Mouse (Mus musculus): ENCODE measurements around the gene Tiam2. TPM values are rescaled to one million over a fixed set of nuclear protein-coding genes. Genes with fewer than 3 reads are reported as not detected.
A peak's percentile ranks its signal among the peaks of the same experiment; 100 is the strongest.

Gene Tiam2
- total RNA-seq, 4 experiments from 2014 or later: 29.3 to 36.2 (median 33.9) TPM

DNA sequence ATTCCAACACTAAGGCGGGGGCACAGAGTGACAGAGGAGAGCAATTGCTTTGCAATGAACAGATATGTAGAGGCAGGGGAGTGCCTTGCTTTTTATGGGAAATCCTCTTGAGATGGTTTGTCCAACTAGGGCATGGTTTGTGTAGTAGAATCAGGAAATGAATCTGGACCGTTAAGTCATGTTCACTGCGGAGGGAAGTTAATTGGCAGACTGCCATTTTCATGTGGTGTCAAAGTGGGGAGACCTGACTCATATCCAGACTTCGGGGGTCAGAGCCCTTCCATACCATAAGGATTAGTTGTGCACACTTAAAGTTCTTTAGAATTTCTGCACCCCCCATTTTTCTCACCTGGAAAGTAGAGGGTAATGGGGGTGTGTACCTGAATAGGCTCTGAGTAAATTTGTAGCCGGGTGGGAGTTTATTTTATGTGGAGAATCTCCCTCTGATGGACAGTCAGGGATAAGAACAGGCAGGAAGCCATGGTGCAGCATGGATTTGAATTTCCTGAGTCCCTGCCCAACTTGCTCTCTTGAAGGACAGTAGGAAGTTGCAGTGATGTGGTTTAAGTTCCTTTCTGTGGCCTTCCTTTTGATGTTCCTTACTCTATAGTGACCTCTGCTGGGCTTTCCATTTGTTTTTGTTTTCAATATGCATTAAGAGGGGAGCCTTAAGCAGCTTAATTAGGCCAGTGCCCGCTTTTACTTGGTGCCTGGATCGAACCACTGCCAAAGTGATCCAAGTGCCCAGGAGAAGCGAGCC is 120.0 kb downstream of the Tiam2 start:
- peak in 1 of 2 experiments; percentile 14 for DNase-seq (ENCODE audit: low spot score in 2 of 2)

DNA sequence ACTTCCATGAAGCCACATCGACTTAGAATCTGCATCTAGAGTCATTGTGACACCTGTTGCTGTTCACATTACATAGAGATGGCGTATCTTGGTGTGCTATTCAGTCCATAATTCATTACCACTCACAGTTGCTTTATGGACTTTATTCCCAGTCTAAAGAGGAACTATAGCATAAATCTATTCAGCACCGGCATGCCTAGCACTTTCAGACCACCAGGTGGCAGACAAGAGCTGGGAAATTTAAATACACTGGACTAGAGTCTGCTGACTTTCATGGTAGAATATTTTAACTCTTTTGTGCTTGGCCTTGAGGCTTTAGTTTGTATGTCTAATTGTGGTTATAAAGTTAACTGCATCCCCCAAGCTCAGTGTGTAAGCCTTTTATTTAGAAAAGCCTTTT is 122.4 kb downstream of the Tiam2 start:
- peak in 1 of 2 experiments; percentile 69 for DNase-seq (ENCODE audit: low spot score in 2 of 2)

DNA sequence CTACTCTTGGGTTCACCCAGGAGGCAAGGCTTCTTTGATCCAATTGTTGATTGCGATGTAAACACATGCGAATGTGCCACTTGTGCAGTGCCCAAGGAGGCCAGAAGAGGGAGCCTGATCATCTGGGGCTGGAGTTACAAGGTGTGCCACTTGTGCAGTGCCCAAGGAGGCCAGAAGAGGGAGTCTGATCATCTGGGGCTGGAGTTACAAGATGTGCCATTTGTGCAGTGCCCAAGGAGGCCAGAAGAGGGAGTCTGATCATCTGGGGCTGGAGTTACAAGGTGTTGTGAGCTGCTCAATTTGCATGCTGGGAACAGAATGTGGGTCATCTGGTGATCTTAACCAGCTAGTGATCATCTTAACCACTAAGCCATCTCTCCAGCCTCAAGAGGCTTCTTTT is 124.7 kb downstream of the Tiam2 start:
- DNase-seq (ENCODE audit: low spot score in 2 of 2): peak in 1 of 2 experiments; percentile 45

DNA sequence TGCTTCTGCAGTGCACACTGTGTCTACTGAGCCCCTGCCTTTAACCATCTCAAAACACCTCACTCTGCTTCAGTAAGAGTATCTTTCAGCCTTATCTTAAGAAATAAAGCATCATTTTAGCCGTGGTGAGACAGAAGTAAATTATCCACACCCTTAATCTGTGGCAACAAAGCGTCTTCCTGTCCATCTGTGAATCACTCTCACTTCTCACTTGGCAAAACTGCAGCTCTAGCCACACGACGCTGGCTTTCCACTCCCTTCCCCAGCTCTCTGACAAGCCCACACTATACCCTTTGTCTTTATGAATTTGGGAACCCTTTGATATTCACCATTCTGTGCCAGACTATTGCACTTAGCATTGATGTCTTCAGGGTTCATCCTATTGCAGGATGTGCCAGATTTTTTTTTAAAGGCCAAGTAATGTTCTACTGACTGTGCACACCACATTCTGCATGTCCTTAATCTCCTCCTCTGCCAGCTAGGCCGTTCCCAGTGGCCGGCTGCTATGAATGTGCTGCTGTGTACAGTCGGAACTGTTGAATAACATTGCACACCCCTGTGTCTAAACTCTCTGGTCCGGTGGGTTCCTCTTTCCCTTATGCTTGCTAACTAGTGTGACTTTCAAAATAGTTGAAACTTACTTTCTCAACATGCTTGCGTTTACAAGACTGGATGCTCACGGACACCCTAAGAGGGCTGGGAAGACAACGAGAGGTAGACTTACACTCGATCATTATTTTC is 126.4 kb downstream of the Tiam2 start:
- no peak for DNase-seq (ENCODE audit: low spot score in 2 of 2)

DNA sequence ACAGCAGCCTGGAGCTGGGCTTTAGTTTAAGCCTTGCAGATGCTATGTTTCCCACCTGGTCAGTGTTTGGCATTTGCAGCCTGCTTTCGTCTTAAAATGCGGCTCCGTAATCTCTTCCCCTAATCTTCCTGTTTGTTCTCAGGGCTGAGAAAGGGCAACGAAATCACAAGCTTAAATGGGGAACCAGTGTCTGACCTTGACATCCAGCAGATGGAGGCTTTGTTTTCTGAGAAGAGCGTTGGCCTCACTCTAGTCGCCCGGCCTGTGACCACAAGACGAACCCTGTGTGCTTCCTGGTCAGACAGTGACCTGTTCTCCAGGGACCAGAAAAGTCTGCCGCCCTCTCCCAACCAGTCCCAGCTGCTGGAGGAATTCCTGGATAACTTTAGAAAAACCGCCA is 127.6 kb downstream of the Tiam2 start:
- no peak for DNase-seq (ENCODE audit: low spot score in 2 of 2)

DNA sequence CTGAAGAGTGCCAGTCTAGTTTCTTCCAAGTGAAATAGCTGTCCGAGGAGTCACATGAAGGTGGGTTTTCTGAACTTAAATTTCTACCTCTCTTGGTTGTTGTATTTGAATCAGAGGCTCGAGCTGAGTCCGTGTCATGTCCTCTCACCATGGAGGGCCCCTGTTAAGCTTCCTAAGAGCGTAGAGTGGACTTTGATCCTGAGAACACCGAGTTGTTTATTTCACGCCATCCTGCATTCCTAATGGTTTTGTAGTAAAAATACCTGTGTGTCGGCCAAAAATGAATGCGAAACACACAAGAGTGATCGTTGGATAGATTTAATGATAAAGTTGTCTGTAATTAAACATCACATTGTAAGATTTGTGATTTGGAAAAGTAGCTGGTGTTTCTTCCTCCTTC is 128.5 kb downstream of the Tiam2 start:
- DNase-seq (ENCODE audit: low spot score in 2 of 2): no peak

DNA sequence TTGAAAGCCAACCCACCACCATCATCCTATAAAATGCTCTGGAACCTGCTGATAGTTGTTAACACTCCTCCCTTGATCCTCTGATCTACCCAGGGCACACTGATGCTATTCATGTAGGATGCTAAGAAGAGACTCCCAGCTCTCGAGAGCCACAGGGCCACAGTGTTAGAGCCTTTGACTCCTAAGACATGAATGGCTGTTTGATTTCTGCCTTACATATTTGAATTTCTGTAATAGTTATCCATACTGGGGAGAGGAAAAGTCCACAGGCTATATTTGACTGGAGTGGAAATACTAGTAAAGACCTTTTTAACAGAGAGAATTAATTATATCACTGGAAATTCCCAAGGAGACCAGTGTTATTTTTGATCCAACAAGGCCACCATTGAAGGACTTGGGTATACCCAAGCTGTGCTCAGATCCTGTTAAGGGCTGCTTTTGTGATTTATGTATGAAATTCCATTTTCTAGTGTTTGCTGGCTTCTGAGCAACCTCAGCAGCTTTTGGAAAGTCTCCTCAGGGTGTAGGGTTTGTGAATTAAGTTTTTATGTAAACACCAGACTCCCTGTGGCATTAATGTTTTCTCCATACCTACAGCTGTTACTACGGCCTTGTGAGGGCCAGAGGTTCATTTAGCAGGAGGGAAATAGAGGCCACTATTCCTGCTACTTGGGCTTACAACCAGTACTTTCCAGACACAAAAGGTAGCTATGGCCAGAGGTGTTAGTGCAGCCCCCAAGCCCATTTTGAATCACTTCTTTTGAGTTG is 131.7 kb downstream of the Tiam2 start:
- DNase-seq (ENCODE audit: low spot score in 2 of 2): no peak

DNA sequence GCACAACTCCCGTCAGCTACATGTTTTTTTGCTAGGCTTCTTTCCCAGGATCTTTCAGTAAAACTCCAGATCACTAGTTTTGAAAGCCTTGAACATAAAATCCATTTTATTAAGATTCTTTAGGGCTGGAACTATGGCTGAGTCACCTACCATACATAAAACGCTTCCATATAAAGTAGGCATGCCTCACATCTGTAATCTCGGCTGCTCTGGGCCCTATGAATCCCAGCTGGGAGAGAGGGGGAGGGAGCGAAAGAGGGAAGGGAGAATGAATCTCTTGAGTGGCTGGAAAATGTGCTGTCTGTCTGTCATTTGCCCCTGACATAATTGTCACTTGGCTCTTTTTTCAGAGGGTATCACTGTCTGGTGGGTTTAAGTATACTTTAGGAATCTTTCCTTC is 139.5 kb downstream of the Tiam2 start:
- no peak for DNase-seq (ENCODE audit: low spot score in 2 of 2)

DNA sequence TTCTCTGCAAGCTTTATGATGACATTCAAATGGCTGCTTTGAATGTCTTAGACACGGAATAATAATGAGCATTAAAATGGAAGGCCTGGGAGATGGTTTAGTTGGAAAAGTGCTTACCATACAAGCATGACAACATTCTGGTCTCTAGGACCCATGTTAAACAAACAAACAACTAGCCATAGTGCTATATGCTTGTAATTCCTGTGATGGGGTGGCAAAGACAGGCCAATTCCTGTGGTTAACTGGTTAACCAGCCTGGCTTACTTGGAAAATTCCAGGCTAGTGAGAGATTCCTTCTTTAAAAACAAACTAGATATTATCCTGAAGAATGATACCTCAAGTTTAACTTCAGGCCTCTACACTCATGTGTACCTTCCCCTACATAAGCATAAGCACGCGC is 140.3 kb downstream of the Tiam2 start:
- no peak for DNase-seq (ENCODE audit: low spot score in 2 of 2)

DNA sequence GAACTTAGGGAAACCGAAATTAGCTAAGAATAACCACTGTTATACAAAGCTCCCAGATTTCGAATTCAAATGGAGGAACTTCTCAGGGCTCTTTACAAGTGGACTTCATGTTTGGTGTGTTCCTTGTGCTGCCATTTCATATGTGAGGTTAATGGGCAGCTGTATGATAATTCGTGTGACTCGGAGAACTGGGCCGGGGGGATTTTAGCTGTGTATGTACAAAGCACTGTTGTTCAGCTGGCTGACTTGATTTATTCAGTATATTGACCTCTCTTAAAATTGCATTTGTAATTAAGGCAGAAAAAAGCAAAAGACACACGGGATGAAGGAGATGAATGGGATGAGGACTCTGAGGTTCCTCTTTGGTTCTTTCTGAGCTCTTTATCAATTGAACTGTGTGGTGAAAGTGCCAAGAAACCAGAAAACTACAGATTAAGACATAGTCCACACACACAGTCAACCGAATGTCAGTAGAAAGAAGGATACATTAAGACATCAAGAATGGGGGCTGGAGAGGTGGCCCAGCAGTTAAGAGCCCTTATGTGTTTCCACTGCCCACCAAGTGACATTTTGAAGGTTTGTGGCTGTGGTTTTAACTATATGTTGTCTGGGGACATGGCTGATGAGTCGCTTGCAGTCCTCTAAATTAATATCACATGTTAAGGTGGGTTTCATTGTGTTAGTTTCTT is 141.4 kb downstream of the Tiam2 start:
- DNase-seq (ENCODE audit: low spot score in 2 of 2): no peak

DNA sequence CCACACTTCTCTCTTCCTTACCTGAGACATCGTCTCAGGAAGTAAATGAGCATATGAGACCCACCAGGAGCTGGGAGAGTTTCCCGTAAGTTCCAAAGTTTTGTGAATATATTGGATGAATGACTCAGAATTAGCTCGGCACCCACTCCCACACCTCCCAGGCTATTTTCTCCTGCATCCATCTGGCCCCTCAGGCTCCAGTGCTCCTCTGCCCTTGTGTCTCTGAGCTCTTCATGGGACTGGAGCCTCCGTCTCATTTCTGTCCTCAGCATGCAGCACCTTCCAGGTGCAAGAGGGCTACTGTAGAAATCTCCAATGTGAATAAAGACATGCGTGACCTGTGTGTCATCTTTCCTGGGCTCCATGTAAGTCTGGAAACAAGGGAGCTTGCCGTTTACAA is 145.6 kb downstream of the Tiam2 start:
- DNase-seq (ENCODE audit: low spot score in 2 of 2): peak; percentile 28 to 45

DNA sequence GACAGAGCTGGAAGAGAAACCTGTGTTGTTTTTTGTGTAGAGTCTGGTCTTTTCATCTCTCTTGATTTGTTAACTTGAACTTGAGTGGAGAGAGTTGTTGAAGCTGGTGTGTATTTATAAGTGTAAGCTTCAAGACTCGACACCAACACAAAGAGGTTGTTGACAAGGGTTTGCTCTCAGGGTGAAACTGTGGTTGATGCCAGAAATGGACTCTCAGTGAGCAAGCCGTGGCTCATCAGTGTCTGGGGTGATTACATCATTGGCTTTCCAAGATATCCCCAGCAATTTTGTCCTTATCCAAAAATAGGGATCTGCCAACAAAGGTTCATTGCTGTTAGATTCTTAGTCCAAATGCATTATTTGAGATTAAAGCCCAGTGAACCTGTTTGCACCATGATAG is 150.2 kb downstream of the Tiam2 start:
- DNase-seq (ENCODE audit: low spot score in 2 of 2): no peak

DNA sequence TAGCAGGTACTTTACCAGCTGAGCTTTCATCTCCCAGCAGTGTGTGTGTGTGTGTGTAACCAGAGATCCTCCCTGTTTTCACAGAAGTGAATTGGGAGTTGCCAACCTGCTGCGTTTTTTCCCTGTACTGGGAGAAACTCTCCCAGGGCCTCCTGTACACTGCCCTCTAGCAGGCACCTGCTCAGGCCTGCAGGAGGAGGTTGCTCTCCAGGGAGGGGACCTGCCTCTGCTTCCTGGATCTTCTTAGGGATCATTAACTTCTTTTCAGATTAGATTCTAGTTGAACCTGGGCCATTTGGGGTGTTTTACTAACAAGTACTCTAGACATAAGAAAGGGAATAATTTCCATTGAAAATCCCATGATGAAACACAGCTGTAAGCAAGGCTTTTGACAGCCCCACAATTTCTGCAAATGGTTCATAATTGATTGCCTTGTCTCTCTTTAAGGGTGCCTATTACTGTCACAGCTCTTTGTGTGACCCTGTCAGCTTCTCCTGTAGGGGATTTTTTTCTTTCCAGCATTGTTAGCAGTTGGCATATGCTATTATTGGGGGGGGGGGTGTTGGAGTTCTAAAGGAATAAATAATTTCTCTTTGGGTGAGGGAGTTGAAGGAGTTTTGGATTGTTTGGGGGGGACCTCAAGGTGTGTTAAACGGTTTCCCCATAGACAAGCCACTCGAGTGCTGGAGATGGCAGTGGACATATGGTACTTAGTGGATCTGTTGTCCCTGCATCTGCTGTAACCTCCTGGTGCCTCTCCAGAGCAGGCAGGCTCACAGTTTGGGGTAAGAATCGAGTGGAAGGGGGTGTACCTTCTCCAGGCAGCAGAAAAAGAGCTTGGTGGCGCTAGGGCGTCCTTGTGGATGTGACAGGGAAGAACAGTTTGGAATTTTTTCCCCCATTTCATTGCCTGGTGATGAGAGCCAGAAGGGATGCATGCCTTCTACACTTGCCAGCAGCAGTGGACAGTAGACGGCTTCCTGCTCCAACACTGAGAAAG is 155.5 kb downstream of the Tiam2 start:
- peak; percentile 37 to 42 for DNase-seq (ENCODE audit: low spot score in 2 of 2)

DNA sequence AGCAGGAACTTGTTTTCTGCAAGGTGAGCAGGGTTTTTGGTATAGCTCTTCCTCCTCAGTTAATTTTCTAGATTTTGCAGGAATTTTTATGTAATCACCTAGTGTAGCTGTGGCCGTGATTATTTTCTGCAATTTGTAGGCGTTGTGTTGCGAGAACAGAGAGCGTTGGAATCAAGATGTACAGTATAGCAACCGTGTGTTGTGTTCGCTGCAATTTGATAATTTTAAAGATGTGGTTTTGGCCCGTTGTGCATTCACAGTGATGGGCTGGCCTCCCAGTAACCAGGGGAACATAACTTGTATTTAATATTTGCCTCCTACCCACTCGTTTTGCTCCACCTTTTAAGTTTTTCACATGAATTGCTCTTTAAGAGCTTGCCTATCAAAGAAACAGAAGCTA is 156.7 kb downstream of the Tiam2 start:
- DNase-seq (ENCODE audit: low spot score in 2 of 2): peak in 1 of 2 experiments; percentile 18

DNA sequence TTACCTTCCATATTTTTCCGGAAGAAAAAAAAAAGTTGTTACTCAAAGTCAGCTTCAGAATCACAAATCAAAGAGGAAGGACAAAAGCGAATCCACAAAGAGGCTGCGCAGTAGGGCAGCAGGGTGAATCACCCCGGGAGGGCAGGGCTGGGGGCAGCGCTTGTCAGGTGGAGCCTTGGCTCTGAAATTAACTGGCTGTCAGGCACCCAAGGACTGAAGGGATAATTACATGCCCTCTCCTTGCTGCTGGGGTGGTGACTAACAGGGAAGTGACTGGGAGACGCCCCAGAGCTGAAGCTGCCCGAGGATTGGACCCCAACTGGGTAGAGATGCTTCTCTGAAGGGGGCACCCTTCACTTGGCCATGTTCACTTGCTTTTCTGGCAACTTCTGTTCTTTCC is 159.5 kb downstream of the Tiam2 start:
- DNase-seq (ENCODE audit: low spot score in 2 of 2): no peak

DNA sequence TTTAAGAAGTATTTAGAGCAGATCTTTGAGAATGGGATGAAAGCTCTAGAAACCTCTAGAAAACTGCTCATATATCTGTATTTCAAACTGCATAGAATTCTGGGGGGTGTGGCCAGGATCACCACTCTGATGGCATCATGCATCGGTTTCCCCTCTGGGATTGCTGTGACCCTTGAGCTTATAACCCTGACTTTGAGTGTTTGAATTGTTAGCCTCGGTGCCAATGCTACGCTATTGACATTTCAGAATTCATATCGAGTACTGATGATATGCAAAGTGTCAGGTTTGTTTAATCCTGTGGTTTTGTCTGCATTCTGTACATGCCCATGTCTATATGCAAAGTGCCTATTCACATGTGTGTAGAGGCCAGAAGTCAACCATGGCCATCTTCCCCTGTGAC is 160.8 kb downstream of the Tiam2 start:
- DNase-seq (ENCODE audit: low spot score in 2 of 2): no peak

DNA sequence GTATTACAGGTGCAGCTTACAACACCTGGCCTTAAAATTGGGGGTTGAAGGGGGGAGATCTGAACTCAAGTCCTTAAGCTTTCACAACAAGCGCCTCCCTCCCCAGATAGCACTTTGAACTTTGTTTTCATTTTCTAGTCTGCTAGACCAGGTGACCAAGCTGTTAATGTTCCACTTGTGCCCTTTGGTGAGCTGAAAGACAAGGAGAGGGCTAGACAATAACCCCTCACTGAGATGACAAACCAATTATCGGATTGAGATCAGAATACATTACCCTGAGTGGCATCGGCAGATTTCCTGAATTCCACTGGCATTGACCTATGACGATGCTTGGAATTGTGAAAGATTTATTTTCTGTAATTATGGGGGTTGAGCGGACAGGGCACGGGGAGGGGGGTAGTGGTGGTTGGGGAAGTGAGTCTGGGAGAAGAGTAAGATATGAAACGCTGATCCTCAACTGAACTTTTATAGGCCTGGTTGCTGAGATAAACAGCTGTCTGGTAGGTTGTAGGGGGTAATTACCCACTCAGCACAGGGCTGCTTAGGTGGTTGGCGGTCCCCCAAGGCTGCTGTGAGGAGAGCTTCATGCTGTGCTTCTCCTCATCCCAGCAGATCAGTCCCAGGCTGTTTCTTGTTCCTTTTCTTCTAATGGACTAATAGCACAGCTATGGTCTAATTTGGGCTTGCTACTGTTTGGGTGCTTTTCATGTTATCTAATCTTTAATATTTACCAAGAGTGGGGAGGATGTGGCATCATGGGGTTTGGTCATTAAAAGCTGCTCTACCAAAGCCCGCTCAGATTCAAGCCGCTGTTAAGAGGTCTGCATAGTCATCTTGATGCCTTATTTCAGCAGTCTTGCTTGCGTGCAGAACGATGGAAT is 161.6 kb downstream of the Tiam2 start:
- no peak for DNase-seq (ENCODE audit: low spot score in 2 of 2)

DNA sequence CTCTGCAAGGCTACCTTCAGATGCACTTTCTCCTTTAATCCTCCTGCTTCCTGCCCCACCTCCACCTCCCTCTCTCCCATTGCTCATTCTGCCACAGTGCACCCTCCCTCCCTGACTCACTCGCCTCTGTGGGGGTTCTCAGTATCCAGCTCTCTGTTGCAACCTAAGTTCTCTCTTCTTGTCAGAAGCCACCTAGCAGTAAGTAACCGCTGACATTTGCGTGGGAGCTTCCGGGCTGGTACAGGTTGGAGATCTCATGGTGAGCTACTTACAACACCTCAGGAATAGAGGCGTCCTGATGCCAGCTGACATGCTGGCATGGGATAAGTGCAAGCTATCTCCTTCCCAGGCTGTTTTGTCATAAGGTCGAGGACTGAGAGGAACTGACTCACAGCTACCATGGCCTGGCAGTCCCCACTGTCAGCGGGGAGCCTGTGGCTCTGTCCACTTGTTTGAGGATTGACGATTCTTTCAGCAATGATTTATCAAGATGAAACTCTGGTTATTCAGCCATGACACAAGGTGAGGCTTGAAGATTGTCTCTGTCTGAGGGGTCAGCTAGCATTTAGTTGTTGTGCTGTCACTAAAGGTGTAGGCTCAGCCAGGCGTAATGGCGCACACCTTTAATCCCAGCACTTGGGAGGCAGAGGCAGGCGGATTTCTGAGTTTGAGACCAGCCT is 164.0 kb downstream of the Tiam2 start:
- no peak for DNase-seq (ENCODE audit: low spot score in 2 of 2)

DNA sequence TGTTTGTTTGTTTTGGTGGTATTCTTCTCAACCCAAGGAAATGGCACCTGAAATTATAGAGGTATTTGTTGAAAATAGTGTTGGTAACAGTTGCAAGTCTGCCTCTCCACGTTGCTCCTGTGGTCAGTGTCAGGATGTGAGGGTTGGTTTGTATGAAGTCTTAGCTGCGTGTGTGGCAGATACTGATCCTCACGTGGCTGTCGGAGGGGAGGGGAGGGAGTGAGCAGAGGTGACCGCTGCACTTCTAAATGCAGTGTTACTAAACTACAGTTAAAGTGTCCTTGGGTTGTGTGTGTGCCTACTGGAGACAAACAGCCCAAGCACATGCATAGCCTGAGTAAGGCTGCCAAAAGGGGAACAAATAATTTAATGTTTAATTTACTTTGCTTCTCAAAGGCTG is 164.7 kb downstream of the Tiam2 start:
- DNase-seq (ENCODE audit: low spot score in 2 of 2): no peak
